Mouse (Mus musculus) embryonic facial prominence, embryonic 15.5 days (tissue): Measurements from ENCODE around the gene Zfp446. TPM values are rescaled to one million over a fixed set of nuclear protein-coding genes. Genes with fewer than 3 reads are reported as not detected.

ENCODE experiments used
- ATAC-seq: fragments of 200-750 bp; cut with Nextera tagmentation; 2 replicates; pipeline ENCODE4 v1.8.0; 2017; ENCODE audit warnings: low read depth, moderate TSS enrichment; ENCODE audit not compliant: insufficient number of reproducible peaks, low FRiP score, low TSS enrichment
- H3K27ac ChIP-seq: fragments of 300-500 bp; sonication (generic); replicated peaks from 2 replicates; pipeline ENCODE4 v1.5.1; 2015; ENCODE audit warnings: mild to moderate bottlenecking, inconsistent platforms
- H3K27me3 ChIP-seq: fragments of 300-500 bp; sonication (generic); 2 replicates; pipeline ENCODE4 v1.6.1; 2015; ENCODE audit warnings: inconsistent platforms
- H3K36me3 ChIP-seq: fragments of 300-500 bp; sonication (generic); 2 replicates; pipeline ENCODE4 v1.6.1; 2015; ENCODE audit warnings: mild to moderate bottlenecking, inconsistent platforms
- H3K4me1 ChIP-seq: fragments of 300-500 bp; sonication (generic); 2 replicates; pipeline ENCODE4 v1.6.1; 2015; ENCODE audit warnings: inconsistent platforms
- H3K4me2 ChIP-seq: fragments of 300-500 bp; sonication (generic); replicated peaks from 2 replicates; pipeline ENCODE4 v1.6.1; 2015; ENCODE audit warnings: mild to moderate bottlenecking, inconsistent platforms
- H3K4me3 ChIP-seq: fragments of 300-500 bp; sonication (generic); replicated peaks from 2 replicates; pipeline ENCODE4 v1.5.1; 2015; ENCODE audit warnings: mild to moderate bottlenecking, inconsistent platforms
- H3K9ac ChIP-seq: fragments of 300-500 bp; sonication (generic); 2 replicates; pipeline ENCODE4 v1.6.1; 2015; ENCODE audit warnings: inconsistent platforms
- H3K9me3 ChIP-seq: fragments of 300-500 bp; sonication (generic); replicated peaks from 2 replicates; pipeline ENCODE4 v1.6.1; 2016; ENCODE audit warnings: inconsistent platforms
- WGBS: fragments of 180-500 bp; shearing (Covaris S2); methylation state at CpG from one replicate; pipeline ENCODE4 v1.1.7; 2015; 5-methylcytosine and 5-hydroxymethylcytosine counted together
- polyA plus RNA-seq: library from polyadenylated mRNA; unstranded; fragments of >200 nt; fragmentation: Nextera tagmentation; extraction: Ambion mirVana; gene quantifications from 2 replicates; pipeline ENCODE4 v1.2.1, GENCODE M21; 2015

The Zfp446 gene
- polyA plus RNA-seq, 1 experiment from 2014 or later: 10.7 TPM

DNA sequence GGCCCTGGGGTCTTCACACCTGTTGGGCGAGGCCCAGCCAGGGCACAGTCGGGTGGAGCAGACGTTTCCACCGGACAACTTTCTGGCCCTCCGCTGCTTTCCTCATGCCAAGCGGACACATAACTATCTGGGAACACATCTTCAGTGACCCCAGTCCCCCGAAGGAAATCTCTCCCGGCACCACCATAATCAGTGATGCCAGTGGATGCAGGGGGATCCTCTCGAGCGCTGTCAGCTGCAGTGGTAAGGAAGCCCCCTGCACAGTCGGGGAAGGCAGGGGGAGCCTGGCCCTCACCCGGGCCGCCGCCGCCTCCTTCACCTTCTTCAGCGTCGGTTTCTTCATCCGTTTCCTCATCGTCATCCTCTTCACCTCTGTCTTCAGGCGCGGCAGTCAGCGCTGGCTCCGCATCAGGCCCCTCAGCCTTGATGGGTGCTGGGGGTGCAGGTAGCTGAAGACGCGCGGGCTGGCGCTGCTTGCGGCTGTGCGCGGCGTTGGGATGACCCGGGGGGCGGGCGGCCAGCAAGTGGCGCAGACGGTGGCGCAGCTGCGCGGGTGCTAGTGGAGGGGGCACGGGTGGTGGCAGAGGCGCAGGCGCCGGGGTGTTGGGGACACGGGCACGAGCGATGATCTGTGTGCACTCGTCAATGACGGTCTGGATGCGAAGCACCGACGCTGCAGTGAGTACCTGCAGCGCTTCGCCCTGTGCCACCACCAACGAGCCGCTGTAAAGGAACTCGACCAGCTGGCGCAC, 29.9 kb downstream of the Zfp446 start:
- H3K9ac ChIP-seq: 0 out of 2 replicates have a peak overlapping the region, but pooled peaks have one; percentile 12

DNA sequence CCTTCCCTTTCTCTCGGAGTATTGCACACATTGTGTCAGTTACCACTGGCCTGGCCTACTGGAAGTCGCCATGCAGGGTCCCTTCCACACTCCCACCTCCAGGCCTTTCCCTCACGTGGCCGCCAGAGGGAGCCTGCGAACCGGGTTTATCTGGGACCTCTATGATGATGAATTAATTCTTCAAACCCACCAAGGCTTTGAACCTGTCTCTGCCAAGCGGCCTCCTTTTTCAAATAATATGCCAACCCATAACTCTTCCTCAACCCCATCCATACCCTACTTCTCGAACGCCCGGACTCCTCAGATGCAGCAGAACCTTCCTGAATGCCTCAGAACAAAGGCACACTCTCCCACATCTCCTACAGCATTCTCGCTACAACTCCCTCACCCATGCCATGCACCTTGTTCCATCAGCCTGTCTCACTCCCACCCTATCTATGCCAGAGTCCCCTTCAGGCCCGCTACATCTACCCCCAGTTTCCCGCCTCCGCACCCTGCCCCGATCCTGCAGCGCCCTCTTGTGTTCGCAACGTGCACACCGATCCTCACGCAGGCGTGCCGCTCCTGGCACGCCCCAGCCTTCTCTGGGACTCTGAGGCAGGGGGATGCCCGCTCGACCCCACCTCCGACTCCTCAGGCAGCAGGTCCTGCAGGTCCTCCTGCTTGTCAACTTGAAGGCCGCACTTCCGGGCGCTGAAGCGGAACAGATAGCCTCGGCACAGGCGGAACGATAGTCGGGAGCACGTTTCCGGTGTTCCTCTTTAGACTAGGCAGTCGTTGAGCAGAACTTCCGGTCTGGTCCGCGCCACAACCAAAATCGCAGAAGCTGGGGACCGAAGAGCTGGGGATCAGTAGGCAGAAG, 31.7 kb downstream of the Zfp446 start:
- Histone ChIP-seq H3K4me2 (peak overlapping the region; percentile 71), H3K27me3 (no peaks in the 10 kb centered on the region), H3K9me3 (no peaks in the 10 kb centered on the region), H3K4me3 (peak overlapping the region; percentile 81), H3K4me1 (peaks cover 30% of the 10 kb centered on the region), H3K27ac (peak overlapping the region; percentile 98), H3K36me3 (peaks cover 35% of the 10 kb centered on the region), H3K9ac (peak overlapping the region; percentile 86)
- under 1% methylated on average over 42 of the region's 42 CpGs for WGBS
- ATAC-seq: peak; percentile 89

More for the DNA sequence above, 29.9 kb downstream of the Zfp446 start:
- WGBS: 53% methylated on average over 57 of the region's 57 CpGs
- no peak overlapping the region for H3K27ac ChIP-seq
- peaks cover 30% of the 10 kb centered on the region for H3K4me1 ChIP-seq
- H3K4me3 ChIP-seq: no peak overlapping the region
- no peaks in the 10 kb centered on the region for H3K9me3 ChIP-seq
- H3K36me3 ChIP-seq: peaks cover 35% of the 10 kb centered on the region
- H3K4me2 ChIP-seq: no peak overlapping the region
- no peaks in the 10 kb centered on the region for H3K27me3 ChIP-seq
- ATAC-seq: no peak

- no peaks in the 10 kb centered on the region for H3K27me3 ChIP-seq
- peak within 1 kb of the TSS; percentile 71 for H3K4me2 ChIP-seq
- 19% methylated on average over 26 of the region's 26 CpGs for WGBS
- peaks cover 28% of the 10 kb centered on the region for H3K36me3 ChIP-seq
- H3K9ac ChIP-seq: peak within 1 kb of the TSS; percentile 86
- H3K4me3 ChIP-seq: peak within 1 kb of the TSS; percentile 81
- H3K27ac ChIP-seq: peak within 1 kb of the TSS; percentile 98
- no peaks in the 10 kb centered on the region for H3K9me3 ChIP-seq
- H3K4me1 ChIP-seq: peaks cover 30% of the 10 kb centered on the region
- ATAC-seq: no peak
Measured at GRCm38 (mm10) chr7:13010005-13010908, 32.6 kb downstream of the Zfp446 start, which contains the start of gene Zbtb45. Gene Zbtb45 (minus strand): TSS chr7:13010034.

DNA sequence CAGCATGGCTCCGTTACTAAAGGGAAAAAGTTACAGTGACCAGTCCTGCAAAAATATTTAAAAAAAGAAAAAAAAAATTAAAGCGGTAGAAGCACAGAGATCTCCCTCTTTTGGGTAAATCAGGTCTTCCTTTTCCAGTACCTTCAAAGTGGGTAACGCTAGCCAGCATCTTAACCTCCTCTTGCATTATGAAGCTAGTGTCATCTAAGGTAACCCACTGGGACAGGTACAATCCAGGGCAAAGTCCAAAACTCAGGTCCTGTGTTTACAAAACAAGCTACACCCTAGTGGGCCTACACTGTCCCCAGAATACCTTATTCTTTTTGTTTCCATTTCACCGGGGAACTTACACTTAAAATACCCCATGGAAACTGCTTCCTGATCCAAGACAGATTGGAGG, 36.0 kb downstream of the Zfp446 start:
- no peaks in the 10 kb centered on the region for H3K36me3 ChIP-seq
- ATAC-seq: no peak
- H3K4me2 ChIP-seq: no peak overlapping the region
- H3K4me3 ChIP-seq: no peak overlapping the region
- WGBS: 57% methylated on average over 4 of the region's 4 CpGs
- no peak overlapping the region for H3K9ac ChIP-seq
- H3K27ac ChIP-seq: no peak overlapping the region
- H3K27me3 ChIP-seq: no peaks in the 10 kb centered on the region
- H3K9me3 ChIP-seq: no peaks in the 10 kb centered on the region
- H3K4me1 ChIP-seq: peaks cover 12% of the 10 kb centered on the region

DNA sequence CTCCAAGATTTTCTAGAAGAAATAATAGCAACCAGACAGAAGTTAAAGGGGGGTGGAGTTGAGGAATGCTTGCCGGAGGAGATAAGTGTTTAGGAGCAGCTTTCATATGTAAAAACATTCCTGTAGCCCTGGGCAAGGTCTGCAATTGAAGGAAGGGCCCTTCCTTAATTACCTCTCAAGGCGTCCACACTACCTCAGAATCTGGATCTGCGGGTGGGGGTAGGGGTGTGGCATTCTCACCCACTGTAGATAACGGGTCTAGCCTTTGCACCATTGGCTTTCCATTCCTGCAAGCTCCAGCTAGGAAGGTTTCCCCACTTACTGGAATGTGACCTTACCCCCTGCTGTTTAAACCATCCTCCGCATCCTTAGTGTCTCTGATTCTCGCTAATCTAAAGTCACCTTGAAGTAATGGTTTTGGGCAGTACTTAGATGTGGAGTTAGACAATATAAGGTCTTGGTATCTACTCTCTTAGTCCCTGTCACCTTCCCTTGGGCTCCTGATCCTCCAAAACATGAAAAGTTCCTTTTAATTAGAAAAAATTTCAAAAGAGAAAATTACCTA, 36.7 kb downstream of the Zfp446 start:
- Histone ChIP-seq H3K4me3 (no peak overlapping the region), H3K9me3 (no peaks in the 10 kb centered on the region), H3K4me1 (peaks cover 5% of the 10 kb centered on the region), H3K4me2 (no peak overlapping the region), H3K9ac (no peak overlapping the region), H3K27me3 (no peaks in the 10 kb centered on the region), H3K36me3 (no peaks in the 10 kb centered on the region), H3K27ac (no peak overlapping the region)
- WGBS: 29% methylated on average over 6 of the region's 6 CpGs
- ATAC-seq: no peak

DNA sequence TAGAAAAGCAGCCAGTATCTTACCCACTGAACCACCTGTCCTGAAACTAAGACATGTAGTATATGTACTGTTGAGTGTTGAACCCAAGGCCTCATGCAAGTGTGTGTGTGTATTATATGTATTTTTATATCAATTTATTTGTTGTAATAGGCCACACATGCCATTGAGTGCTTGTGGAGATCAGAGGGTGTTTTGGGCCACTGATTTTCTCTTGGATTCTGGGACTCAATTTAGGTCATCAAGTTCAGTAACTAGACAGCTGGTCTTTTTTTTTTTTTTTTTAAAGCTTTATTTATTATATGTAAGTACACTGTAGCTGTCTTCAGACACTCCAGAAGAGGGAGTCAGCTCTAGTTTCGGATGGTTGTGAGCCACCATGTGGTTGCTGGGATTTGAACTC, 37.6 kb downstream of the Zfp446 start:
- Histone ChIP-seq H3K4me2 (no peak overlapping the region), H3K27me3 (no peaks in the 10 kb centered on the region), H3K9me3 (no peaks in the 10 kb centered on the region), H3K4me3 (no peak overlapping the region), H3K9ac (no peak overlapping the region), H3K36me3 (no peaks in the 10 kb centered on the region), H3K27ac (no peak overlapping the region), H3K4me1 (peaks cover 4% of the 10 kb centered on the region)
- ATAC-seq: no peak
- 72% methylated on average over 1 of the region's 1 CpGs for WGBS

GRCm38 (mm10) chr7:13022773-13023535, 45.3 kb downstream of the Zfp446 start:
- Histone ChIP-seq H3K9ac (peak overlapping the region; percentile 29), H3K36me3 (peaks cover 27% of the 10 kb centered on the region), H3K27ac (peak overlapping the region; percentile 100), H3K4me1 (peaks cover 26% of the 10 kb centered on the region), H3K9me3 (no peaks in the 10 kb centered on the region), H3K27me3 (no peaks in the 10 kb centered on the region), H3K4me2 (peak overlapping the region; percentile 85), H3K4me3 (peak overlapping the region; percentile 91)
- 3% methylated on average over 31 of the region's 31 CpGs for WGBS
- peak; percentile 67 for ATAC-seq

DNA sequence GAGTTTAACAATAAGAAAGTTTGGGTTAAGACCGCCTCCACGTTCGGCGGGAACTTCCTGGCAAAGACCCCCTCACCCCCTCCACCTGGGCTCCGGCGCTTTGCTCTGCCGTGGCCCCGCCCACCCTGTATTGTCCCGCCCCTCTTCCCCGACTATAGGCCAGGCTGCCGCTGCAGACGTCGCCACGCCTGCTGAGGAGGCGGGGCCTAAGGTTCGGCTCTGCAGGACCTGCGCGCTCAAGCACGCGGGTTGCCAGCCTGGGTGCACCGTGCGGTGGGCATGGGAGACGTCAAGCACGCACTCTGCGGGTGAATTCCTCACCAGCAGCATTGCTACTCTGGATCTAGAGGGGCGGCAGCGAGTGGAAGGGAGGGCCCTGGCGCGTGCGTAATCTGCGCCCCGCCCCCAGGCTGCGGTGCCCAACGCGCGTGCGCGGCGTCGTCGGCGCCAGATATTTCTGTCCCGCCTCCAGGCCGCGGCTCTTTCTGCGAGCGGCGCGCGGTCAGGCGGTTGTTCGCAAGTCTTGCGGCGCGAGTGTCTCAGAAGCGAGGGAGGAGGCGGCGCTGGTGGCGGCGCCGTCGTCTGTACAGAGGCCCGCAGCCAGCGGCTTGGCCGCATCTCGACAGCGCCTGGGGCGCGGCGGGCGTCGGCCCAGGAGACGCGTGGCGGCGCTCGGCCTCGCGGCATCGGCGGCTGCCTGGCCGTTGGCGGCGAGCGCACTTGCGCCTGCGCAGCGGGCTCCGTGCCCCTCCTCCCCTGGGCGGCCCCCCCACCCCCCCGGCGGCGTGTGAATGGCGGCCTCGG, 46.5 kb downstream of the Zfp446 start:
- peak; percentile 90 for ATAC-seq
- H3K9me3 ChIP-seq: no peaks in the 10 kb centered on the region
- H3K27me3 ChIP-seq: no peaks in the 10 kb centered on the region
- WGBS: under 1% methylated on average over 90 of the region's 95 CpGs
- peak overlapping the region; percentile 85 for H3K4me2 ChIP-seq
- H3K27ac ChIP-seq: peak overlapping the region; percentile 100
- peaks cover 26% of the 10 kb centered on the region for H3K4me1 ChIP-seq
- H3K4me3 ChIP-seq: peak overlapping the region; percentile 91
- H3K9ac ChIP-seq: peak overlapping the region; percentile 97
- peaks cover 39% of the 10 kb centered on the region for H3K36me3 ChIP-seq

GRCm38 (mm10) chr7:13024805-13025204, 47.2 kb downstream of the Zfp446 start:
- peak overlapping the region; percentile 85 for H3K4me2 ChIP-seq
- H3K9ac ChIP-seq: peak overlapping the region; percentile 97
- peaks cover 26% of the 10 kb centered on the region for H3K4me1 ChIP-seq
- no peaks in the 10 kb centered on the region for H3K9me3 ChIP-seq
- under 1% methylated on average over 42 of the region's 44 CpGs for WGBS
- H3K4me3 ChIP-seq: peak overlapping the region; percentile 91
- peak overlapping the region; percentile 100 for H3K27ac ChIP-seq
- peak; percentile 68 for ATAC-seq
- peaks cover 46% of the 10 kb centered on the region for H3K36me3 ChIP-seq
- H3K27me3 ChIP-seq: no peaks in the 10 kb centered on the region
